Mouse (Mus musculus): Measurements from ENCODE around the gene Lekr1. TPM values are rescaled to one million over a fixed set of nuclear protein-coding genes. Genes with fewer than 3 reads are reported as not detected.
A peak's percentile ranks its signal among the peaks of the same experiment; 100 is the strongest.

Gene Lekr1
- polyA plus RNA-seq, 1 experiment from 2014 or later: 4.0 TPM

DNA sequence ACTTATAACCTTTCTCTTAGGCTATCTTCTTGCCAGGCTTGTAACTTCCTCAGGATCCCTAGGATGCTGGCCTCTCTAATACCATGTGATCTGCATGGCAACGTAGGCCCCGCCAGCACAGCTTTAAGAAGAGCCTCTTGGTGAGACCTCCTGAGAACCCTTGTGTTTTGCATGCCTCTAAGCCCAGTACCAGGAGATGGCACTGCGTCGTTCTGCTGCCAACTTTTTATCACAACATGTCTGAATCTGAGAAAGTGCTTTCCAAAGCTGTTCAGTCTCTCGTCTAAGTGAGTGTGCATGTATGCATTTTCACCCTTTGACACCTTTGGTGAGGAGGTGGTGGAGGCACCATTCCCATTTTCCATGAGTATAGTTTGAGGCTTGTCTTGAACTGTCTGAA is 116.2 kb downstream of the Lekr1 start:
- ATAC-seq (ENCODE audit: low FRiP score, low TSS enrichment) (no peak), DNase-seq (ENCODE audit: low spot score) (no peak)
- Histone ChIP-seq H3K4me2 (replicated peaks; ENCODE audit: low read depth) (no peak overlapping the region), H3K36me3 (ENCODE audit: control insufficient read depth, insufficient read depth, low read length) (no peaks in the 10 kb centered on the region), H3K9ac (ENCODE audit: low read length) (no peak overlapping the region), H3K4me1 (replicated peaks; ENCODE audit: control insufficient read depth, insufficient read depth) (no peaks in the 10 kb centered on the region), H3K27me3 (ENCODE audit: control insufficient read depth, insufficient read depth, low read length) (no peaks in the 10 kb centered on the region), H3K4me3 (ENCODE audit: low read depth, low read length) (no peak overlapping the region), H3K9me3 (ENCODE audit: control insufficient read depth, low read length) (no peaks in the 10 kb centered on the region), H3K27ac (replicated peaks) (no peak overlapping the region)
- TF ChIP-seq EP300 (optimal IDR thresholded peaks at IDR 0.05) (no peak), CTCF (IDR thresholded peaks at IDR 0.05; ENCODE audit: low read depth) (0 out of 2 replicates have a peak, but pooled peaks have one; percentile 14)
- WGBS: 68% methylated on average over 5 of the region's 5 CpGs

DNA sequence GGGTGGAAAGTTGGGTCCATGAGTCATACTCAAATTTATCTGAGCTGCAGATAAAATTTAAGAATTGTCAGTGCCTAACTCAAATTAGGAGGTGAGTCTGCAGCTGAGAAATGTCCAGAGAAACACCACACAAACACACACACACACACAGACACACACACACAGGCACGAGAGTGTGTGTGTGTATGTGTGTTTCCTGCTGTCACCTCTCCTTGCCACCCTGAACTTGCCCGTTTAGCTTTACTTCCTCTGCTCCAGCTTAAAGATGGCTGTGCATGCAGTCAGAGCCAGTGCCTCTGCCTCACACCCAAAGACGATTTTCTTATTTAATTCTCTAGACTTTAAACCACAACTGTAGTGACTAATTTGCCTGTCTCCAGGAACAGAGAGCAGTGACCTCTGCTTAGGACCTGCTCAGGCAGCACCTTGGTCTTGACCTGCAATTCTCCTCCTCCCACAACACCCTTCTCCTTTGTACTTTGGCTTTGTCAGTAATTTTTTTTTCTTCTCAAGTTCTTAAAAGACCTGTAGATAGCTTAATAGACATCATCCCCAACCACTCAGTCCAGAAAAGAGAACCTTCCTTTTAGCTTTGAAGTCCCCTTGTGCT is 124.2 kb downstream of the Lekr1 start:
- DNase-seq (ENCODE audit: low spot score): no peak
- no peak overlapping the region for H3K4me3 ChIP-seq (ENCODE audit: low read depth, low read length)
- TF ChIP-seq EP300 (optimal IDR thresholded peaks at IDR 0.05) (no peak), CTCF (IDR thresholded peaks at IDR 0.05; ENCODE audit: low read depth) (no peak)
- WGBS: 27% methylated on average over 3 of the region's 3 CpGs
- no peak overlapping the region for H3K9ac ChIP-seq (ENCODE audit: low read length)
- no peak for ATAC-seq (ENCODE audit: low FRiP score, low TSS enrichment)
- no peaks in the 10 kb centered on the region for H3K36me3 ChIP-seq (ENCODE audit: control insufficient read depth, insufficient read depth, low read length)
- no peak overlapping the region for H3K27ac ChIP-seq (replicated peaks)
- H3K4me2 ChIP-seq (replicated peaks; ENCODE audit: low read depth): no peak overlapping the region
- no peaks in the 10 kb centered on the region for H3K9me3 ChIP-seq (ENCODE audit: control insufficient read depth, low read length)
- H3K27me3 ChIP-seq (ENCODE audit: control insufficient read depth, insufficient read depth, low read length): no peaks in the 10 kb centered on the region
- no peaks in the 10 kb centered on the region for H3K4me1 ChIP-seq (replicated peaks; ENCODE audit: control insufficient read depth, insufficient read depth)

DNA sequence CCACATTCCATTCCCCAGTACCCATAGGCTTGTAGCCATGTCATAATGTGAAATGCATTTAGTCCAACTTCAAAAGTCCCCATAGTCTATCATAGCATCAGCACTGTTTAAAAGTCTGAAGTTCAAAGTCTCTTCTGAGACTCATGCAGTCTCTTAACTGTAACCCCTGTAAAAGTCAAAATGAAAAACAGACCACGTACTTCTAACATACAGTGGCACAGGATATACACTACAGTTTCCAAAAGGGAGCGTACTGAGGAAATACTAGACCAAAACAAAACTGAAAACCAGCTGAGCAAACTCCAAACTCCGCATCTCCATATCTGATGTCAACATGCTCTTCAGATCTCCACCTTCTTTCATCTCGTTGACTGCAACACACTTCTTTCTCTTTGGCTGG is 127.5 kb downstream of the Lekr1 start:
- no peak overlapping the region for H3K4me2 ChIP-seq (replicated peaks; ENCODE audit: low read depth)
- H3K27ac ChIP-seq (replicated peaks): no peak overlapping the region

DNA sequence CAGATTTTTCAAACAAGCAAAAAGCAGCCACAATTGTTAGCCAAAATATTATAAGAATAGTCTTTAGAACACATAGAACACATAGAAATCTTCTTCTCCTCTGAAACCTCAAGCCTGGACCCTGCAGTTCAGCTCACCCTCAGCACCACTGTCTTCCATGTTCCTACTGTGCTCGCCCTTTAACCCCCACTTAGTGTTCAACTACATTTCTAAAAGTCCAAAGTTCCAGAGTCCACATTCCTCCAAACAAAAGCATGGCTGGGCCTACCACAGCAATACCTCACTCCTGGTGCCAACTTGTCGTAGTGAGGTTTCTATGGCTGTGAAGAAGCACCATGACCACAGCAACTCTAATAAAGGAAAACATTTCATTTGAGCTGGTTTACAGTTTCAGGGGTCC is 128.7 kb downstream of the Lekr1 start:
- Histone ChIP-seq H3K9me3 (ENCODE audit: control insufficient read depth, low read length) (no peaks in the 10 kb centered on the region), H3K4me1 (replicated peaks; ENCODE audit: control insufficient read depth, insufficient read depth) (no peaks in the 10 kb centered on the region), H3K27me3 (ENCODE audit: control insufficient read depth, insufficient read depth, low read length) (no peaks in the 10 kb centered on the region), H3K27ac (replicated peaks) (no peak overlapping the region), H3K36me3 (ENCODE audit: control insufficient read depth, insufficient read depth, low read length) (no peaks in the 10 kb centered on the region), H3K4me3 (ENCODE audit: low read depth, low read length) (no peak overlapping the region), H3K4me2 (replicated peaks; ENCODE audit: low read depth) (no peak overlapping the region), H3K9ac (ENCODE audit: low read length) (no peak overlapping the region)
- 82% methylated on average over 2 of the region's 2 CpGs for WGBS
- DNase-seq (ENCODE audit: low spot score) (no peak), ATAC-seq (ENCODE audit: low FRiP score, low TSS enrichment) (no peak)
- no peak for TF ChIP-seq CTCF (IDR thresholded peaks at IDR 0.05; ENCODE audit: low read depth)
- no peak for TF ChIP-seq EP300 (optimal IDR thresholded peaks at IDR 0.05)

More for the DNA sequence above, 127.5 kb downstream of the Lekr1 start:
- no peaks in the 10 kb centered on the region for H3K36me3 ChIP-seq (ENCODE audit: control insufficient read depth, insufficient read depth, low read length)
- H3K4me3 ChIP-seq (ENCODE audit: low read depth, low read length): no peak overlapping the region
- ATAC-seq (ENCODE audit: low FRiP score, low TSS enrichment): no peak
- DNase-seq (ENCODE audit: low spot score): no peak
- H3K9ac ChIP-seq (ENCODE audit: low read length): no peak overlapping the region
- 78% methylated on average over 4 of the region's 4 CpGs for WGBS
- TF ChIP-seq CTCF (IDR thresholded peaks at IDR 0.05; ENCODE audit: low read depth): no peak
- no peak for TF ChIP-seq EP300 (optimal IDR thresholded peaks at IDR 0.05)
- no peaks in the 10 kb centered on the region for H3K27me3 ChIP-seq (ENCODE audit: control insufficient read depth, insufficient read depth, low read length)
- H3K9me3 ChIP-seq (ENCODE audit: control insufficient read depth, low read length): no peaks in the 10 kb centered on the region
- no peaks in the 10 kb centered on the region for H3K4me1 ChIP-seq (replicated peaks; ENCODE audit: control insufficient read depth, insufficient read depth)

DNA sequence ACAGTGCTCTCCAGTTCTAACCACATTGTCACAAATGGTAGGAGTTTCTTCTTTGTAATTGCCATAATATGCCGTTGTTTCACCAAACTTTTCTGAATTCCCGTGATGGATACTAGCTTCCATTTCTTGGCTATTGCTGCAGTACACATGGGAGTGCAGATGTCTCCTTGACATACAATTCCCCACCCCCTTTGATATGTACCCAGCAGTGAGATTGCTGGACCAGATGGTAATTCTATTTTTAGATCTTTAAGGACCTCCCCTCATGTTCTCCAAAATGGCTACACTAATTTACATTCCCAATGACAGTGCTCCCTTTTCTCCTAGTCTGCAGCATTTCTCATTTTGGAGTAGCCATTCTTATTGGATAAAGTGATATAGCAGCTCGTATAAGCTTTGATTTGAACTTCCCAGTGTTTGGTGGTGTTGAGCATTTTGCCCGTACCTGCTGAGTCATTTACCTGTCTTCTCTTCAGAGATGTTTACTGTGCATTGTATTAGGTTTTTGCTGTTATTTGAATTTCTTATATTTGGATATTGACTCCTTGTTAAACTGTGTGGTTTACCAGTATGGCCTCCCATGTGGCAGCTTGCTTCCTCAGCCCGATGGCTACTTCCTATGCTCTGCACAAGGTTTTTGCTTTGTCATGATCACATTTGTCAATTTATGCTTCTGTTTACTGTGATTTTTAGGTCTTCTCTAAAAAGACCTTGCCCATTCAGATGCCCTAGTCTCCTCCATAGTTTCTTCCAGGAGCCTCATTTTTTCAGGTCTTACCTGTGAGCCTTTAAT is 131.5 kb downstream of the Lekr1 start:
- ATAC-seq (ENCODE audit: low FRiP score, low TSS enrichment) (no peak), DNase-seq (ENCODE audit: low spot score) (no peak)
- WGBS: 93% methylated on average over 5 of the region's 5 CpGs
- no peaks in the 10 kb centered on the region for H3K4me1 ChIP-seq (replicated peaks; ENCODE audit: control insufficient read depth, insufficient read depth)
- no peaks in the 10 kb centered on the region for H3K9me3 ChIP-seq (ENCODE audit: control insufficient read depth, low read length)
- no peaks in the 10 kb centered on the region for H3K36me3 ChIP-seq (ENCODE audit: control insufficient read depth, insufficient read depth, low read length)
- TF ChIP-seq CTCF (IDR thresholded peaks at IDR 0.05; ENCODE audit: low read depth): no peak
- no peak for TF ChIP-seq EP300 (optimal IDR thresholded peaks at IDR 0.05)
- H3K27ac ChIP-seq (replicated peaks): no peak overlapping the region
- no peaks in the 10 kb centered on the region for H3K27me3 ChIP-seq (ENCODE audit: control insufficient read depth, insufficient read depth, low read length)
- H3K9ac ChIP-seq (ENCODE audit: low read length): no peak overlapping the region
- H3K4me3 ChIP-seq (ENCODE audit: low read depth, low read length): no peak overlapping the region
- no peak overlapping the region for H3K4me2 ChIP-seq (replicated peaks; ENCODE audit: low read depth)

DNA sequence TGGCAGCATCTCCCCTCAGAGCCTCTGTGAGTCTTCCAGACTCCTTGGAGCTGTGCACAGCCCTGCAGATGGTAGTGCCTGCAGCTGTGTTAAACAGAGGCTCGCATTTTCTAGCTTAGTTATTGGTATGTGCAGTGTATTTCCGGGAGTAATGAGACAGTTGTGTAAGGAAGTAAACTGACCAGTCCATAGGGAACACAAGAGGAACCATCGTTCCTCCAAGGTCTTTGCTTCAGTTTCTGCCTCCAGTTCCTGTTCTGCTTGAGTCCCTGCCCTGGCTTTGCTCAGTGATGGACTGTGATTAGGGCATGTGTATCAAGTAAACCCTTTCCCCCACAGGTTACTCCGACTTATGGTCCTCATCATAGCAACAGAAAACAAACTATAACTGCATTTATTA is 134.9 kb downstream of the Lekr1 start:
- DNase-seq (ENCODE audit: low spot score) (no peak), ATAC-seq (ENCODE audit: low FRiP score, low TSS enrichment) (no peak)
- H3K9me3 ChIP-seq (ENCODE audit: control insufficient read depth, low read length): no peaks in the 10 kb centered on the region
- no peaks in the 10 kb centered on the region for H3K36me3 ChIP-seq (ENCODE audit: control insufficient read depth, insufficient read depth, low read length)
- H3K4me3 ChIP-seq (ENCODE audit: low read depth, low read length): no peak overlapping the region
- WGBS: 74% methylated on average over 4 of the region's 4 CpGs
- TF ChIP-seq EP300 (optimal IDR thresholded peaks at IDR 0.05): no peak
- no peak for TF ChIP-seq CTCF (IDR thresholded peaks at IDR 0.05; ENCODE audit: low read depth)
- H3K27ac ChIP-seq (replicated peaks): no peak overlapping the region
- H3K4me1 ChIP-seq (replicated peaks; ENCODE audit: control insufficient read depth, insufficient read depth): no peaks in the 10 kb centered on the region
- no peaks in the 10 kb centered on the region for H3K27me3 ChIP-seq (ENCODE audit: control insufficient read depth, insufficient read depth, low read length)
- no peak overlapping the region for H3K9ac ChIP-seq (ENCODE audit: low read length)
- H3K4me2 ChIP-seq (replicated peaks; ENCODE audit: low read depth): no peak overlapping the region
